Mouse (Mus musculus) midbrain, embryonic 11.5 days (tissue): ENCODE data around the gene Xlr5a. TPM values are rescaled to one million over a fixed set of nuclear protein-coding genes. Genes with fewer than 3 reads are reported as not detected.
"Not testable (repeated sequence)": the region's sequence is repeated elsewhere in the genome, so short reads cannot be mapped to it uniquely, and the experiment has no call there.

Experiments
- ATAC-seq: fragments of 200-750 bp; cut with Nextera tagmentation; 2 replicates; pipeline ENCODE4 v1.8.0; 2017; ENCODE audit warnings: moderate TSS enrichment, moderate library complexity; ENCODE audit not compliant: low FRiP score
- DNase-seq: peaks from one replicate; pipeline ENCODE4 v3.0.0; 2015; ENCODE audit warnings: low spot score; ENCODE audit errors: missing footprints
- H3K27ac ChIP-seq: fragments of 300-500 bp; sonication (generic); 2 replicates; pipeline ENCODE4 v1.5.1; 2014; ENCODE audit warnings: low read depth, low read length
- H3K27me3 ChIP-seq: fragments of 300-500 bp; sonication (generic); 2 replicates; pipeline ENCODE4 v1.6.1; 2014; ENCODE audit warnings: mild to moderate bottlenecking, low read length, moderate library complexity, mixed read lengths; ENCODE audit not compliant: control insufficient read depth, insufficient read depth
- H3K36me3 ChIP-seq: fragments of 300-500 bp; sonication (generic); 2 replicates; pipeline ENCODE4 v1.6.1; 2014; ENCODE audit warnings: mild to moderate bottlenecking, low read length, moderate library complexity, mixed read lengths; ENCODE audit not compliant: control insufficient read depth, insufficient read depth
- H3K4me1 ChIP-seq: fragments of 300-500 bp; sonication (generic); 2 replicates; pipeline ENCODE4 v1.6.1; 2014; ENCODE audit warnings: low read length; ENCODE audit not compliant: control insufficient read depth, insufficient read depth
- H3K4me2 ChIP-seq: fragments of 300-500 bp; sonication (generic); 2 replicates; pipeline ENCODE4 v1.6.1; 2014; ENCODE audit warnings: mild to moderate bottlenecking, moderate library complexity
- H3K4me3 ChIP-seq: fragments of 300-500 bp; sonication (generic); 2 replicates; pipeline ENCODE4 v1.5.1; 2014; ENCODE audit warnings: low read depth, low read length
- H3K9ac ChIP-seq: fragments of 300-500 bp; sonication (generic); 2 replicates; pipeline ENCODE4 v1.6.1; 2014; ENCODE audit warnings: low read length
- H3K9me3 ChIP-seq: fragments of 300-500 bp; sonication (generic); 2 replicates; pipeline ENCODE4 v1.6.1; 2016; ENCODE audit warnings: low read length; ENCODE audit not compliant: control insufficient read depth
- WGBS: fragments of 180-500 bp; shearing (Covaris S2); extraction: QIAGEN DNeasy Blood & Tissue Kit; methylation state at CpG from one replicate; pipeline ENCODE4 v1.1.7; 2014; 5-methylcytosine and 5-hydroxymethylcytosine counted together
- polyA plus RNA-seq: library from polyadenylated mRNA; unstranded; fragments of >200 nt; fragmentation: Nextera tagmentation; extraction: Ambion mirVana; gene quantifications from 2 replicates; pipeline ENCODE4 v1.2.1, GENCODE M21; 2014

Gene Xlr5a
- polyA plus RNA-seq, 1 experiment from 2014 or later: not detected

DNA sequence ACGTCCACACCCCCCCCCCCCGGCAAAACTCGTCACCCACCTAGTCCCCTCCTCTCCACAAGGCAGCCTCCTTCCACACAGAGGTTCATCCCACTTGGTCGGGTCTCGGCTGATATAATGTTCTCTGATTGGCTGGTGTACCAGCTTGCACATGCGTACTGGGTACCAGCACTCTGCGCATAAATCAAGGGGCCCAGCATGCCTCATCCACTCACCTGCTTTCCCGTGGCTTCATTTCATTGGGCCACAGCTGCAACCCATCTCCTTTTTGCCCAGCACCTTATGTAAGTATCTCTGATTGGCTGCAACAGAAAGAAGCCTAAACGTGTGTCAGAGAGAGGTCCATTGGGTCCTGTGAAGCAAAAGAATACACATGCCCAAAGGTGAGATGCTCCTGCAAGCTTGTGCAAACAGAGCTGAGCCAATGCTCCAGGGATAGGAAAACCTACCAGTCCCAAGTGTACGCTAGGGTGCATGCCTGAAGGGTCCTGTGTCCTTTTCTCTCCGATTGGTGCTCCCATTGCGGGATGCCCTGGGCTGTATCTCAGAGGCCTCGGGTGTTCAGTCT lies 195.8 kb downstream of the Xlr5a start, which contains the start of gene Xlr3a:
Gene Xlr3a, minus strand, starts transcription at position 155 of the 568 bp plus-strand sequence.
- 86% methylated on average over 13 of the region's 13 CpGs for WGBS
- H3K36me3 ChIP-seq, H3K4me3 ChIP-seq, H3K9me3 ChIP-seq, ATAC-seq, H3K27ac ChIP-seq, H3K27me3 ChIP-seq, DNase-seq, H3K4me1 ChIP-seq, H3K4me2 ChIP-seq, H3K9ac ChIP-seq: not testable (repeated sequence)

- not testable (repeated sequence) for DNase-seq, H3K27me3 ChIP-seq, H3K36me3 ChIP-seq, H3K27ac ChIP-seq, H3K9me3 ChIP-seq, H3K4me1 ChIP-seq, H3K4me2 ChIP-seq, ATAC-seq, H3K4me3 ChIP-seq, H3K9ac ChIP-seq
- WGBS: 85% methylated on average over 17 of the region's 19 CpGs
Measured at GRCm38 (mm10) chrX:73082267-73083055, 210.3 kb downstream of the Xlr5a start, which contains the start of gene Xlr4a. Gene Xlr4a (minus strand): TSS chrX:73082478.

DNA sequence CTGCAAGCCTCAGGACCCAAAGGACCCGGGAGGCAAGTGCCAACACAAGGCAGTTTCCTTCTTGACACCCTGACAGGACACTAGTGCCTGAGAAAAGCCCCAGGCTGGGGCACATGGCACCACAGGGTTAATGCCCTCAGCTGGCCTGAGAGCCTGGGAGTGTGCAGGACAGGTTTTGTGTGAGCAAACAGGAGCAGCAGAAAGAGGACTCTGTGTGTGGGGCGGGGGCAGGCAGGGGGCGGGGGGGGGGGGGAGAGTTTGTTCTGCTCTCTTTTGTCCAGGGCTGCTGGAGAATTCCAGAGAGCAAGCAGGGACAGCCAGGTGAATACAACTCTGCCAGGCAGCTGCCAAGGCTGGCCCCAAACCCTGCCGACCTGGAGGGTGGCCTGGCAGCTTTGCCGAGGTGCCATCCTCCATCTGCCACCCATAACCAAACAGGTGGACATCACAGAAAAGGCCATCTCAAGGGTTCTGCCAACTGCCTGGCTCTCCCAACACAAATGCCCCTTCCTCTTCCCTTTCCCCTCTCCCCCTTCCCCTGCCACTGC lies 225.9 kb downstream of the Xlr5a start:
- not testable (repeated sequence) for H3K9me3 ChIP-seq, H3K27ac ChIP-seq, H3K9ac ChIP-seq, H3K27me3 ChIP-seq, ATAC-seq, H3K36me3 ChIP-seq, DNase-seq, H3K4me3 ChIP-seq, H3K4me1 ChIP-seq, H3K4me2 ChIP-seq
- no CpG with 5 or more reads among the region's 5 CpGs for WGBS

DNA sequence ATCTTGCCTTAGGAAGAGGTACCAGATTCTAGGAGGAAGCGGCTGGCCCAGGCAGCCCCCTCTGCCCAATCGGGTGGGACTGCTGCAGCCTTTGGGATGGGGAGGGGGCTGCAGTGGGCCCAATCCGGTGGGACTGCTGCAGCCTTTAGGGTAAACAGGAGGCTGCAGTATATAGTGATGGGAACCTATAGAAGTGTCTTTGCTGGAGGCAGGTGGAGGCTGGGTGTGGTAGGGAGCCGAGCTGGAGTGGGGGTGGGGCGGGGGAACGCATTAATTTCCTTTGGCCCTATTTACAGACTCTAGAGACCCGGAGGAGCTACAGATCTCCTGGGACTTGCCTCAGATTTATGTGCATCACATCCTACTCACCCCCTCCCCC lies 228.4 kb downstream of the Xlr5a start, which contains the start of gene Pnma3:
Gene Pnma3, plus strand, starts transcription at position 373 of the 379 bp plus-strand sequence.
- H3K27ac ChIP-seq: no peak within 1 kb of the TSS
- H3K4me2 ChIP-seq: peak within 1 kb of the TSS; percentile 45
- H3K9me3 ChIP-seq: no peaks in the 10 kb centered on the region
- H3K4me3 ChIP-seq: peak within 1 kb of the TSS; percentile 27
- WGBS: 26% methylated on average over 7 of the region's 7 CpGs
- H3K27me3 ChIP-seq: no peaks in the 10 kb centered on the region
- DNase-seq (no peak), ATAC-seq (peak; percentile 72)
- no peaks in the 10 kb centered on the region for H3K36me3 ChIP-seq
- H3K4me1 ChIP-seq: no peaks in the 10 kb centered on the region
- peak within 1 kb of the TSS; percentile 46 for H3K9ac ChIP-seq

DNA sequence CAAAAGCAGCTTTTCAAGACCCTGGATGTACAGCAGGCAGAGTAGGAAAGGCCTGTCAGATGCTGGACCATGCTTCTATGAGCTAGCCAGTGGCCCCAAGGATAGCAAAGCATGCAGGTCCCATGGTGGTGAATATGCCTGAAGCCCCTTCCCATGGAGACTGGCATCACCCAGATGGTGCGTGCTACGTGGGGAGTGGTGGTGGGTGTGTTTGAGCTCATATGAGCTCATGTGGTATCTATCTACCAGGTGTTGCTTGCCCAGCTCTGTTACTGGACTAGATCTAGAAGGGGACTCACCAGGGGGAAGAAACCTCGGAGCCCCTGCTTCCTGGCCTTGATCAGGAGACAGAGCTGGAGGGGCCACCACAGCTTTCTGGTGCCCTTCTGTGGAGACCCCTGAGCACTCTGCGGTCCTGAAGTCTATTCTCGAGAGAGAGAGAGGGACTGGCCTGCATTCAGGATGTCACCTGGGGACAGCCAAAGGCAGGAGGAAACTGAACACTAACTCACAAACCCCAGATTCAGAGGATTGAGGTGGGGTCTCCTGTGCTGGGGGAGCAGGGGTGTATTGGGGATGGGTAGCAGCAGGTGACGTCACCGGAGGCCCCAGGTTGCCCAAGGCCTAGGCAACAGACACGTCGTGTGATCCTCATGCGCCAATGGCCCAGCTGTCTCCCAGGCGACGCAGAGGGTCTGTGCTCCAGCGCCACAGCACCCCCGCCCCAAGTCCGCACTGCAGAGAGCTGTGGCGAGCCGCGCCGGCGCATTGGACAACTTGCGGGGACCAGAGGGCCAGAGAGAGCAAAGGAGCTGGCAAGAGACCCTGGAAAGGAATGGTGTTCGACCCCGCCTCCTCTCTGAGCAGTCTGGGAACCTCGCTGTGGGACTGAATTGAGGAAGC lies 229.0 kb downstream of the Xlr5a start:
- DNase-seq (peak; percentile 88), ATAC-seq (peak; percentile 88)
- 27% methylated on average over 24 of the region's 24 CpGs for WGBS
- Histone ChIP-seq H3K27me3 (no peaks in the 10 kb centered on the region), H3K9me3 (no peaks in the 10 kb centered on the region), H3K4me1 (no peaks in the 10 kb centered on the region), H3K9ac (peak overlapping the region; percentile 46), H3K4me3 (peak overlapping the region; percentile 27), H3K36me3 (no peaks in the 10 kb centered on the region), H3K27ac (no peak overlapping the region), H3K4me2 (peak overlapping the region; percentile 45)

DNA sequence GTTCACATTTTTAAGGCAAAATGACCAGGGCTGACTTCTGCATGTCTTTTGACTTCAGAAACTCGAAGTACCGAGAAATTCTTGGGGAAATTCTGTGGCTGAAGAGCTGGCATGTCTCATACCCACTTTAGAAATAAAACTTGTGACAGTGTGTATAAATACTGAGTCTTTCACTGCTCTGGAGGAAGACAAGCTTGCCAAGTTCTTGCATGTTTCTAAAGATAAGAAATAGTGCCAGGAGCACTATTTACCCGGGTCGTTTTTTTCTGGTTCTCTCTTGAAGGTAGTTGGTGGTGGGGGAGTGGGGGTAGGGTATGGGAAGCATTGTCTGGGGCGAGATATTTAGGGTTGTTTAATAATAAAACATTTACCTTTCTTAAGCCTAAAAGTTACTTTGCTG lies 230.5 kb downstream of the Xlr5a start:
- no peaks in the 10 kb centered on the region for H3K4me1 ChIP-seq
- DNase-seq: no peak
- WGBS: 55% methylated on average over 5 of the region's 5 CpGs

GRCm38 (mm10) chrX:73061528-73061927 lies 231.2 kb downstream of the Xlr5a start:
- H3K4me3 ChIP-seq: no peak overlapping the region
- H3K9ac ChIP-seq: no peak overlapping the region
- no peaks in the 10 kb centered on the region for H3K4me1 ChIP-seq
- H3K4me2 ChIP-seq: no peak overlapping the region
- DNase-seq (no peak), ATAC-seq (no peak)
- WGBS: 81% methylated on average over 1 of the region's 1 CpGs
- H3K27ac ChIP-seq: no peak overlapping the region
- no peaks in the 10 kb centered on the region for H3K27me3 ChIP-seq
- H3K36me3 ChIP-seq: no peaks in the 10 kb centered on the region
- H3K9me3 ChIP-seq: no peaks in the 10 kb centered on the region

More for the DNA sequence above, 230.5 kb downstream of the Xlr5a start:
- Histone ChIP-seq H3K4me3 (no peak overlapping the region), H3K9me3 (no peaks in the 10 kb centered on the region), H3K27me3 (no peaks in the 10 kb centered on the region), H3K36me3 (no peaks in the 10 kb centered on the region), H3K27ac (no peak overlapping the region), H3K9ac (no peak overlapping the region), H3K4me2 (no peak overlapping the region)
- no peak for ATAC-seq
